Mouse (Mus musculus) layer of hippocampus, postnatal 10 days (tissue): Measurements from ENCODE around the gene Celsr1. TPM values are rescaled to one million over a fixed set of nuclear protein-coding genes. Genes with fewer than 3 reads are reported as not detected.
"Not testable (repeated sequence)": the region's sequence is repeated elsewhere in the genome, so short reads cannot be mapped to it uniquely, and the experiment has no call there.

Experiments
- DNase-seq, 2 experiments: peaks; one replicate each; pipeline ENCODE4 v3.0.0; 2021; ENCODE audit warnings: low spot score in 2 of 2
- total RNA-seq, 2 experiments: library from RNA; stranded (reverse); gene quantifications; 2 replicates each; pipeline ENCODE4 v1.2.3; 2021

Gene Celsr1
- total RNA-seq, 2 experiments from 2014 or later: 6.7 to 7.4 TPM

DNA sequence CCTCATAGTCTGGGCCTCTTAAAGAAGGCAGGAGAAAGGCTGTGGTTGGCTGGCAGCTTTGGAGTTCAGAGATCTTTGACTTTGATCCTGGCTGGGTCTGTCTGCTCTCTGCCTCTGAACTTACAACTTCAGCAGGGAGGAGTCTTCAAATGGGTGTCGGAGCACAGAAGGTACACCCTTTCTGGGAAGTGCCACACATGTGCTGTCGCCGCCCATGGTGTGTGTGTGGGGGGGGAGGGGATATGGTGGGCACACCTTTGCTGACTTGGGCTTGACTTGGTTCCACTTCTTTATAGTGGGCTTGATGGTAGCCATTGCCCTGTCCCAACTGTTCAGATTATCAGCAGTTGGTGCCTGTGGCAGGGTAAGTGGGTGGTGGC is 31.3 kb upstream of the Celsr1 start:
- no peak for DNase-seq

DNA sequence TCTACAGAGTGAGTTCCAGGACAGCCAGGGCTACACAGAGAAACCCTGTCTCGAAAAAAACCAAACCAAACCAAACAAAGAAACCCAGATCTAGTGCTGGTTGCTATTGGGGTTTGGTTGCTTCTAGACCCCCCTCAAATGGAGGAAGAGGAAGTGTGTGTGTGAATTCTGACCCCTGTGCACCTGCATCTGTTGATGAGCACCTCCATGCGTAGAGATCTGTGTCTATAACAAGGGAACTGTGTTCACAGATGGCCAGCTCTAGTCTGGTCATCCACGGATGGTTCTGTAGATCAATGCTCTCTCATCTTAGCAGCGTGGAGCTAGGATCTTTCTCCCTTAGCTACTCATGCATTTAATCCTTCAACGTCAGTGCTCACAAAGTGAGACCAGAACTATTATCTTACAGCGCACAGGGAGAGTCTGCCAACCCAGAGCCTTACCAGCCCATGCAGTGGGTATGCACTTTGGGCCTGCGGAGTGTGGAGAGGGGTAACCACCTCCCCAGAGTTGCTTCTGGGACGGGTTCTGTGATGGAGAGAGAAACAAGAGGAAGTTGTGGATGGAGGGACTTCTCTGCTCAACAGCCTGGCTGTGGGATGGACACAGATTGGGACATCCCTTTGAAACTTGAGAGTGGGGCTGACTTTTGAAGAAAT is 30.7 kb upstream of the Celsr1 start:
- no peak for DNase-seq

DNA sequence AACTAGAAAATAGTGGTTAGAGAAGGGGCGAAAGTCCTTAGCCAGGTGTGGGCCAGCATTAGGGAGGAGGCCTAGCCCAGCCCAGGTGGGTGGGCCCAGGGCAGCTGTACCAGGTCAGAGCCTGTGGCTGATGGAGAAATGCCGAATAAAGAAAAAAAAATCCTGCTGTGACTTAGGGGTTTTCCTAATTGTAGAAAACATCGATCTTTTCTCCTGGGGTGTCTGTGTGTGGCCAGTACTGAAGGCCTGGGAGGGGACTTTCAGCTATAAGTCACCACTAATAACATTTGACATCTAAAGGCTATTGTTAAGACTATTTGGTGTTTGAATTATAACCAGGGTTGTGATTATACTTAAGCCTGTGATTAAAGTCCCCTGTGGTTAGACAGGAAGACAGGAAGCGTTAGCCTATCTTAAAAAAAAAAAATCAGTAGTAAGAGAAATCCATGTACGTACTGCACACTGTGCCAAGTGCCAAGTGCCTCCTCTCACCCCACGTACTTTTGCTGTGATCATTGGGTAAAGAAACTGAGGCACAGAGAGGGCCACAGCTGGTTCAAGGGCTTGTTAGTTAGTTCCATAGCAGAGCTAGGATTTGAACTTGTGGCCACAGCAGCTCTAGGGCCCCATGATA is 28.4 kb upstream of the Celsr1 start:
- DNase-seq: no peak

DNA sequence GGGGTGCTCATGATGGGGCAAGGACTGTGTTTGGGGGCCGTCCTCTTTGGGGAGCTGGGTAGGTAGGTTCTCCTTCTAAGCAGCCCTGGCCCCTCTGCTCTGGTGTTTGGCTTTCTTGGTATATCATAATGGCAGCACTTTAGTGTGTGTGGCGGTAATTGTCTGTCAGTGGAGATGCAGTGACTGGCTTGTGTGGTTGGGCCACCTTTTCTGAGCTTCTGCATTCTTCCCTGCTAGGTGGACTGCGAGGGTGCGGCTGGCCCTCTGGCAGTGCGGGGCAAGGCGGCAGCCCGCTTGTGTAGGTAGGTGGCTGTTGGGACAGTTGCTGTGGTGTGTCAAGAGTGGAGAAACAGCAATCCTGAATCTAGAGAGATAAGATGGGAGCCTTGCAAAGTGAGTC is 27.6 kb upstream of the Celsr1 start:
- no peak for DNase-seq

DNA sequence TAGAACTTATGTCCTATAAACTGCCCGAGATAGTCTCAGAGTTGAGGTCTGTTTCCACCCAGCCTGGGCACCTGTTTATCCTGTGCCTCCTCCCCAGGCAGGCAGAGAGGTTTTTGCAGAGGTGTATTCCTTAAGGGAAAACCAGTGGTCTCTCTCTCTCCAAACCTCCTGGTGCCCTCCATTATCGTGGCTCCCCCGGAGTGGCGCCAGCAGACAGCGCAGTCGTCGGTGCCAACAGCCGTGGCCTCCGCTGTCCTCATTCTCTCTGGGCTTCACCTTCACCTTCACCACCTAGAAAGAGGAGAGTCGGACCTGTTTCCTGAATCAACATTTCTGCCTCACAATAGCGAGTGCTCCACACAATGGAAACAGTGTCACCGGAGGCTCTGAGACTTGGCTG is 27.0 kb upstream of the Celsr1 start:
- no peak for DNase-seq

DNA sequence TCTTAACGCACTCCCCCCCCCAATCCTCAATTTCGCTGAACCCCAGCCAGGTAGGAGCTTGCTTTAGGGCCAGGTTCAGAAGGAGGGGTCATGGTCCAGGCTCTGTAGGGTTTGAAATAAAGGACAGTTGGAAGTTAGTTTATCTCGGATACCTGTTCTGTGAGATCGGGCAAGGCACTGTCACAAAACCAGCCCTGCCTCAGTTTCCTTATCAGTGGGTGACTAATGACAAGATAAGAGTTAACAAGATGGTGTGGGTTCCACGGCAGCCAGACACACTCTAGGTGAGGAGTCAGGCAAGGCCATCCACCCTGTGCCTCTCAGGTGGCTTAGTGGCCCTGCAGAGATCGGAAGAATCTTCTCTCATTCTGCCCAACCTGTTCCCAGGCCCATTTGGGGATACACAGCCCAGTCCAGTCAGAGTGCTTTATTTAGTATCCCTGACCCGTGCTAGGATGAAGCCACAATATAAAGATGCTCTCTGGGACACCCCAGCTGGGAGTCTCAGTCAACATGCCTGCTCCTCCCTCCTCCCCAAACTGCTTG is 26.3 kb upstream of the Celsr1 start:
- DNase-seq: no peak

DNA sequence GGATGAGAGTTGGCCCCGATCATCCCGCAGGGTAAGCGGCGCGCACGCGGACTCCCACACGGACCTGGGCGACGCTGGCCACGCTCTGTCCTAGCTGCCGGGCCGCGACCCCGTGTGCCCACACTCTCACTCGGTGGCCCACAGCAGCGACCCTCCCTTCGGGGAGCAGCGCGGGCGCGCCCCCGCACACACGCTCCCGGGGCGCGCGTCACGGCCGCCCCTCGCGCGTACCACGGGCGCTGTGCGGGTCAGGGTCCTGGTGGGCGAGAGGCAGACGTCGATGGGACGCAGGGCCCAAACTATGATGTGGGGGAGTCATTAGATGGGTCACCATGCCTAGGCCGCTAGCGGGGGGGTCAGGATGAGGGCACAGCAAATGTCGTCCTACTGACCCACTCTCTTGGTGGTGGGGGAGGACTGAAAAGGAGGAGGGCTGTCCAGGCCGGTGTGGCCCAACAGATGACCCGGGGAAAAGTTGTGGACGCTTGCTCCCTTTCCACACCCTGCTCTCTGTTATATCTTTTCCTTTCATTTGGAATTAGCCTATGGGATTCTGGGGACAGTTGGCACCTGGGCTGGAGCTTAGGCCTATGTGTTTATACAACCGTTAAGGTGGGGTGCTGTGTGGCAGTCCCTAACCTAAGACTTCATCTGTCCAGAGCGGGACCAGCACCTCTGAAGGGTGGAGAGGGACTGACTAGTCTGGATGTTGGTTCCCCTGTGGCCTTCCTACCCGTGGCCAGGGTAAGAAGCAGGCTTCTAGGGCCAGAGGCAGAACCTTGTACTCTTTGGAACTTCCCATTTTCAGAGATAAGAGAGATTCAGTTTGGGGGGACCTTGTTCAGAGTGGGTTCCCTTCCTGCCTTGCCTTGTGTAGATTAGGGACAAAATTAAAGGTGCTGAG is 25.6 kb upstream of the Celsr1 start:
- peak; percentile 41 to 63 for DNase-seq

DNA sequence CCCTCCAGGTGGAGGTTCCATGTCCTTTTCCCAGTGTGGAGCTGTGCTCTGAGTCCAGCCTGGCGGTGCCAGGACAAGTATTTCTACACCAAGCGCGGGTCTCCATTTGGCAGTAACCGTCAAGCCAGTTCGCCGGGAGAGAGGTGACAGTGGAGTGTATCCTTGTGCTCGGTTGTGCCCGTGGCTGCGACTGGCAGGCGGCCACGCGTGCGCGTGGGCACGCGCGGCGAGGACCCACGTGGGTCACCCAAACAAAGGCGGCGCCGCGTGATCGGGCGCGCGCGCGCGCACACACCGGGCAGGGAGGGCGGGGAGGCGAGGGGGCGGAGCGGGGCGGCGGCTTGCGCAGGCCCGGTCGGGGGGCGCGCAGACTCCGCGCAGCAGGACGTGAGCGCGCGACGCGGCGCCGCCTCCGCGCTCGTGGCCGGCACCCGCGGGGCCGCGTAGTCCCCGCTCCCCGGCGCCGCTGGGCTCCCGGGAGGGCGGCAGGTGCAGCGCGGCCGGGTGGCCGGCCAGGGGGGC is 24.9 kb upstream of the Celsr1 start:
- DNase-seq: peak; percentile 86 to 92

DNA sequence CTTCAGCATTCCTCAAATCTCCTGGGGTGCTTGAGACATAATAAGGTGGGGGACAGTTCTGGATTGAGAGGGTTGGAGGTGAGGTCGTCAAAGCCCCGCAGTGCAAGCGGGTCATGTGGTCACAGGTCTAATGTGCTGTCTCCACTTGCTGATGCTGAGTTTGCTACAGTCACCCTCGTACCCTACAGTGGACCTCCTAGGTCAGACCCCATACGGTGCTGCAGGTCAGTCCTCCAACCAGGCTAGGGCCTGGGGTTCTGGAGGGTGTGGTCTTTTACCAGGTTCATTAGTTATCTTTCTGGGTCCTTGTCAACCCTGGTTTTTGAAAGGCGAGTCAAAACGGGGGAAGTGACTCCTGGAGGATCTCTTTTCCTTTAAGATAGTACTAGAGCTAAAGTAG is 24.3 kb upstream of the Celsr1 start:
- DNase-seq: no peak

DNA sequence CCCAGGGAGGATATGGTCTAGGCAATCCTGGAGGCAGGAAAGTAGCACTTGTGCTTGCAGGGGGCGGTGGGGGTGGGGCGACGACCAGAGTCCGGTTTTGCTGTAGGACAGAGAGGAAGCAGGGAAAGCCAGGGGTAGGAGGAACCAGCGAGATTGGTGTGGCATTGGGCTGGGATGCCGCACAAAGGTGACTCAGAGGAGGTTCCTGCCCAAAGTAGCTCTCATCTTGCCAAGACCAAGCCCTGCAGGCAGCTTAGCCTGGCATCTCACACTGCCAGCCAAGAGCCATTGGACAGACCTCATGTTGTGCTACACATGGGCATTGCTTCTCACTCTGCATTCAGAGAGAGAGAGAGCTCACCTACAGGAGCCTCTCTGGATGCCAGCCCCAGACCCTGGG is 23.8 kb upstream of the Celsr1 start, which contains the start of gene Gramd4:
TSS of gene Gramd4 (plus strand) at position 283 of the 400 bp plus-strand sequence.
- DNase-seq: no peak

DNA sequence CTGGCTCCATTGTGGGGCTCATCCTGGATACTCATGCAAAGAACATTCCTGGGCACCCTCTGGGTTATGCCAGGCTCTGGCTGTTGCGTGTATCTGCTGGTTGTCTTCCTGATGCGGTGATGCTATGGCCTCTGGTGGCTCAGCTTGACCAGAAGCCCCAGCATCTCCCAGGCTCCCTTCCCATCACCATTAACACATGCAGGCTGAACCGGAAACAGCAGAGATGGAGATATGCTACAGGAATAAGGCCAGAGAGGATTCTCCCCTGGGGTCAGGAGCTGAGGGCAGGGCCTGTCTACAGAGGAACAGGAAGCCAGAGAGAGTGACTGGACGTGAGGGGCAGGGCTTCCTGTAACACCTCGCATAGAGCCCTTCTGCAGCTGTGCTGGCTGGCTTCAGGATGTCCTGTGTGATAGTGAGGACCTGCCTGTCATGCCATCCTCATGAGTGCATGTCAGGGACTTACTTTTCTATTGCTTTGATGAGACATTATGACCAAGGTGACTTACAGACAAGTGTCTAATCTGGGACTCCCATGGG is 22.7 kb upstream of the Celsr1 start:
- DNase-seq: no peak

DNA sequence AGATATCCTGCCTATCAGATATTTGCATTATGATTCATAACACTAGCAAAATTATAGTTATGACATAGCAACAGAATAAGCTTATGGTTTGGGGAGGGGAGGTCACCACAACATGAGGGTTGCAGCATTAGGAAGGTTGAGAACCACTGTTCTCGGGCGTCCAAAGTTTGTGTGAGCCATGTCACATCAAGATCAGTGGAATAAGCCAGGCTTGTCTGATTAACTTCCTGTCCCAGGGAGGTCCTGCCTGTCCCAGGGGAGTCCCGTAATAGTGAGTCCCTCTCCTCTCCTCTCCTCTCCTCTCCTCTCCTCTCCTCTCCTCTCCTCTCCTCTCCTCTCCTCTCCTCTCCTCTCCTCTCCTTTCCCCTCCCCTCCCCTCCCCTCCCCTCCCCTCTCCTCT is 21.3 kb upstream of the Celsr1 start:
- DNase-seq: not testable (repeated sequence)

DNA sequence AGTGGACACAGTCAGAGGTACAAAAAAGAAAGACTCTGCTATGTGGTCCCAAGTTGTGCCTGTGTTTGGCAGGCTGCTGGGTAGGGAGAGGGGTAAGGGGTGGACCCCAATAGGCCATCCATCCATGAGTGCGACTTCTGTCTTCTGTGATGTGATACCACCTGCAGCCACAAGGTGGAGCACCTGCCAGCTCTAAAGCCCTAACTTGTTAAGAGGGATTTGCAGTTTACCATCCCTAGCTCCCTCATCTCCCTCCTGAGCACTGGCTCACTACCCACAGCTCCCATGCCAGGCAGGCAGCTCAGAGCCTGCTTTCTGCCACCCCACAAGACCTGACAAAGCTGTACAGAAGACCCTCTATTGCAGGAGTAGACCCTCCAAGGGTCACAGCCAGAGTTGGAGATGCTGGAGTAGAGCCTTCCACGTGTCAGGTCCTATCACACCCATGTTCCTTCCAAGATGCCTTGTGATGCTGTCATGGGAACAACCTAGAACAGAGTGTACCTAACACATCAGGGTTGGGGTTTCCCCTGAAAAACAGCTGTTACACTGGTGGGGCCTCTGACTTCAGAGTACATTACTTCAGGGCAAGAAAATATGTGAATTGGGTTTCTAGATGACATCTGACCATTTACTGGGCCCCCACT is 20.4 kb upstream of the Celsr1 start:
- peak; percentile 89 to 92 for DNase-seq

DNA sequence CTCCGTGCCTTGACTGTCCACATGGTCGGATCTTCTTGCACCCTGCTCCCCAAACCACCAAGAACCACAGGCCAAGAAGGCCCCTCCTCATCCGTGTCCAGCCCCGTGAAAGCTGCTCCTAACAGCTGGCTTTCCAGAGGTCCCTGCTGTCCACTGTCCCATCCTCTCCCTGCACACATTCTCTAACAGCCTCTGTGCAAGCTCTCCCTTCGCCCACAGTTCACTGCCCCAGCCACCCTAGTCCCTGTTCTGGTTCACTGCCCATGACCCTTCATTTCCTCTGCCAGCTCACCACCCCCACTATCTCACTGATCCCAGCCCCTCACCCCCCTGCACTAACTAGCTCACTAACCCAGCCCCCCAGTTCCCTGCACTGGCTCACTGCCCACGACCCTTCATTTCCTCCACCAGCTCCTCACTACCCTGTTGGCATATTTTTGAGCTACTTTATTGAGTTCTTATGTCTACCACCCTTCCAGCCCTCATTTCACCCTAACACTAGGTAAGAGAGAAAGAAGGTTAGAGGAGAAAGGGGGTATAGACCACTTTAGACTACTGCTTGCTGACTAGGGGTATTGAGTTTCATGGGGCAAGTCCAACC is 18.4 kb upstream of the Celsr1 start:
- DNase-seq: no peak

DNA sequence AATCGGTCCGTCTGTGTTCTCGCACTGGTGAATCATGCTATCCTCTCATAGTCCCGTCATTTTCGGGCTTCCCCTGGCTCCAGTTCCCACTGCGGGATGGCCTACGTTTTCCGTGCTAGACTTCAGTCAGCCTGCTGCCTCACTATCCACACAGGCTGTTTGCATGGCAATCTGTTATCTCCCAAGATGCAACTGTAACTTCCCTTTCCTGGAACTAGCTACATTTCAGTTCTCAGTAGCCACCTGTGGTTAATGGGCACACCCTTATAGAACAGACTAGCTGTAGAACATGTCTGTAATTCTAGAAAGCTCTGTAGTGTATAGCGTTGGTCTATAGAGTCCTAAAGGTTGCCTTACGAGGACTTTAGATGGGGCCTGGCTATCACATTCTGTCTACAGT is 17.6 kb upstream of the Celsr1 start:
- no peak for DNase-seq

DNA sequence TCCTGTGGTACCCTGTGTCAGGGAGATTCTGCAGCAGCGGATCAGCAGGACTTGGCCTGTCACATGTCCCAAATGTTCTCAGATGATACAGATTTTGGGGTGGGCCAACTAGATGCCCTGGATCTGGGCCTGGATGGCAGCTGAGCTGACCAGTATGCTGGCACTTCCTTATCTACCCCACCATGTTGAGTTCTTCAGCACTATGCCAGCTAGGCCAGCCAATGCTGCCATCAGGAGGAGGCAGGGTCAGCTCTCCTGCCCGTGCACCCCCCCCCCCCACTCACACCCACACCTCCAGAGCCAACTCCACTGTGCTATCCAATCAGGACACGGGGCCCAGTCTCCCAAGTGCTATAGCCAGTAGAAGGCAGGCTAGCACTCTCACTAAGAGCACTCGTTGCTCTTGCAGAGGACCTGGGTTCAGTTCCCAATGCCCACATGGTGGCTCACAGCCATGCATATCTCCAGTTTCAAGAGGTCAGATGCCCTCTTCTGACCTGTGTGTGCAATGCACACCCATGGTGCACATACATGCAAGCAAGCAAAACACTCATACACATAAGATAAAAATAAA is 16.7 kb upstream of the Celsr1 start:
- no peak for DNase-seq

DNA sequence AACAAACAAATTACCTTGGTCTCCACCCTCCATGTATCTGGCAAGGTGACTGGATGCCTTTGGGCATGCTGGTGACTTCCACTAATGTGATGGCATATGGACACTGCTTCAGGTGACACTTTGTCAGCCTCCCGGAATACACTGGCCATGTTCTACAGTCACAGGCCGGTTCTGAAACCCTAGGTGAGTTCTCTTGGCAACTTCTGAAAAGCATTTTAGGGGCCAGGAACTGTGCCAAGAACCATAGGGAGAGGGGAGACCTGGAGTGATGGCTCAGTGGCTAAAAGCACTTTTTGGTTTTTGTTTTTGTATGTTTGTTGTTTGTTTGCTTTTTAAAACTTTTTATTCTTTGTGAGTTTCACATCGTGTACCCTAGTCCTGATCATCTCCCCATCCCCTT is 15.9 kb upstream of the Celsr1 start:
- DNase-seq: no peak

DNA sequence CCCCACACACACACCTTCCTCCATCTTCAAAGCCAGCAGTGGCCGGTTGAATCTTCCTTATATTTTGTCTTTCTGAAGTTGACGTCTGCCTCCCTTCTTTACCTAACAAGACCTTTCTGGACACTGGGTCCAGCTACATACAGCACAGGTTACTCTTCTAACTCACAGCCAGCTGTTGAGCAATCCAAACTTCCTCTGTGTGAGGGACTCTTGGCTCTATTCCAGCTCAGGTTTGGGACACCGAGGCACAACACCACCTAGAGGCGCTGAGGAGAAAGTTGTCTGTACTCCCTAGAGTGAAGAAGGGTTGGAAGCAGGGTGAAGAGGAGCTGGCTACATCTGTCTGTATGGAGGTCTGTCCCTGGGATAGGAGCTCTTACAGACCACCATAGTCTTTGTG is 8.8 kb upstream of the Celsr1 start:
- no peak for DNase-seq

DNA sequence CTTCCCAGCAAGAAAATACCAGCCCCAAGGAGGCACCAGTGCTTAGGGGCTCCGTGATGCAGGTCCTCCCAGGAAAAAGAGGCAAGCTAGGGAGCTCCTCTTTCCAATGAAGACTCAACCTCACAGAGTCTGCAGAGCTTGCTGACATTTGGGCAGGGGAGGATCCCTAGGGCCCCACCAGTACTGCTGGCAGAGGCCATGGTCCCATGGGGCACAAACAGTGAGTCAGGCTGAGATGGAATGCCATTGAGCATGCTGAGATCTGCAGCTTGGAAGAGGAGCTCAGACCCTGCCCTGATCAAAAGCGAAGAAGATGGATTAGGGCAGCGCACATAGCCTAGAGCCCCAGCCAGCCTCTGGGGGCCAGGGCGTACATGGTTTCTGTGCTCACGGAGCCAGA is 7.8 kb upstream of the Celsr1 start:
- no peak for DNase-seq

DNA sequence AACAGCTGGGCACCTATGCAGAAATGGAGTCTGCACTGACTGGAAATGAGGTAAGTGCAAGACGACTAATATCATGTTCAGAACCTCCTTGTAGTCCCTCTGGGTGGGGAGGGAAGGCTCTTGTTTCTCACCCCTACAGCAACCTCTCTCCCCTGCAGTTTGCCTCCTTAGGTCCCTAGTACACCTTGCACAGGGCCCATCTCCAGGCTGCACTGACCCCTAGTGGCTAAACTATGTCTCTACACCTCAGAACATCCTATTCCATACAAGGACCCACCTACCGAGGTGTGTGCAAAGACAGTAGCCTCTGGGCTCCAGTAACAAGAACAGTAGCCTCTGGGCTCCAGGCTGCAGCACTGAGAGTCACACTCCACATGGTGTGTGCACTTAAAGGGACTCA is 5.2 kb upstream of the Celsr1 start:
- peak; percentile 75 to 83 for DNase-seq
